Mouse (Mus musculus): ENCODE data around the gene Gsdme. TPM values are rescaled to one million over a fixed set of nuclear protein-coding genes. Genes with fewer than 3 reads are reported as not detected.

Gsdme gene
- polyA plus RNA-seq, 1 experiment = 5.4 TPM

GRCm38 (mm10) chr6:50299071-50299470 lies 35.4 kb upstream of the Gsdme start:
- no peak for DNase-seq
- Histone ChIP-seq H3K27me3 (replicated peaks; ENCODE audit: control insufficient read depth, insufficient read depth, low read length) (no peaks in the 10 kb centered on the region), H3K4me3 (ENCODE audit: insufficient read depth, low read depth, low read length) (no peak overlapping the region), H3K4me1 (ENCODE audit: control insufficient read depth, insufficient read depth, low read length) (no peaks in the 10 kb centered on the region; the same call in 1 of the 2 replicates), H3K27ac (ENCODE audit: insufficient read depth, low read depth, low read length) (no peak overlapping the region), H3K36me3 (ENCODE audit: control insufficient read depth, insufficient read depth, low read length) (peaks cover 11% of the 10 kb centered on the region)
- TF ChIP-seq POLR2A (IDR thresholded peaks at IDR 0.05; ENCODE audit: low read depth, low read length) (no peak), CTCF (conservative IDR thresholded peaks at IDR 0.05; ENCODE audit: insufficient read depth, insufficient read length, low read depth, low read length) (no peak)
- WGBS = 81% methylated on average over 7 of the region's 7 CpGs

DNA sequence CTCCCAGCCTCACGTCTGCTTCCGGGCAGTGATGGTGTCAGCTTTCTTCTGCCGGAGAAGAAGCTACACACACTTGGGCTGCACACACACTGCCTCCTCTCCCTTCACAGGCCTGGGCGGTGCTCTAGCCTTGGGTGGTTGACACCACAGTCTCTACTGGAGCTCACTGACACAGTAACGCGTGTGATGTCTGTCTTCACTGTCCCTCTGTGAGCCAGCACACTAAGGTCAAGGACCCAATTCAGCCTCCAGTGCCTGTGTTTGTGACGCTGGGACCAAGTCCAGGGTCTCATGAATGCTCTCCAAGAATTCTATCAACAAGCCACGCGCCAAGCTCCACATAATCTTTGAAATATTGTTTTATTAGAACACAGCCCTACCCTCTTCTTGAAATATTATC lies 34.0 kb upstream of the Gsdme start:
- TF ChIP-seq CTCF (conservative IDR thresholded peaks at IDR 0.05; ENCODE audit: insufficient read depth, insufficient read length, low read depth, low read length) = no peak
- TF ChIP-seq POLR2A (IDR thresholded peaks at IDR 0.05; ENCODE audit: low read depth, low read length) = no peak
- Histone ChIP-seq H3K4me1 (ENCODE audit: control insufficient read depth, insufficient read depth, low read length) (no peaks in the 10 kb centered on the region; the same call in 1 of the 2 replicates), H3K27me3 (replicated peaks; ENCODE audit: control insufficient read depth, insufficient read depth, low read length) (no peaks in the 10 kb centered on the region), H3K36me3 (ENCODE audit: control insufficient read depth, insufficient read depth, low read length) (peaks cover 7% of the 10 kb centered on the region), H3K27ac (ENCODE audit: insufficient read depth, low read depth, low read length) (no peak overlapping the region), H3K4me3 (ENCODE audit: insufficient read depth, low read depth, low read length) (no peak overlapping the region)
- WGBS = 84% methylated on average over 9 of the region's 9 CpGs
- no peak for DNase-seq

DNA sequence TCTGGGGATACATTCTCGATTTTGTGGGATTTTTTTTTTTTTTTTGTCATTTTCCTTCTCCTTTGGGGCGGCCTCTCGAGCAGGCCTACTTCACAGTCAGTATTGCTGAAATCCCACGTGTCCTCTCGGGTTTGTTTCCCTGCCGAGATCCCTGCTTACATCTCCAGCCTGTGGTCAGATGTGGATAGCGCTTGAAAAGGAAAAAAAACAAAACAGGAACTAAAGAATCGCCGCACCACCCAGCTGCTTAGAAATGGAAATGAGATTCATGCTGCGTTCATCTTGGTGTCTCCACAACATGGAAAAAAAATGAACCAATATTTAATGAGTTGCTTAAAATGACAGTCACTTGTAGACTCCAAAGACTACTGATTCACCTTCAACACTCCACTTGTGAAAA lies 31.5 kb upstream of the Gsdme start:
- no peaks in the 10 kb centered on the region; the same call in 1 of the 2 replicates for H3K4me1 ChIP-seq (ENCODE audit: control insufficient read depth, insufficient read depth, low read length)
- DNase-seq = no peak
- TF ChIP-seq CTCF (conservative IDR thresholded peaks at IDR 0.05; ENCODE audit: insufficient read depth, insufficient read length, low read depth, low read length) = no peak
- TF ChIP-seq POLR2A (IDR thresholded peaks at IDR 0.05; ENCODE audit: low read depth, low read length) = no peak
- H3K4me3 ChIP-seq (ENCODE audit: insufficient read depth, low read depth, low read length) = no peak overlapping the region
- peaks cover 7% of the 10 kb centered on the region for H3K36me3 ChIP-seq (ENCODE audit: control insufficient read depth, insufficient read depth, low read length)
- H3K27ac ChIP-seq (ENCODE audit: insufficient read depth, low read depth, low read length) = no peak overlapping the region
- WGBS = 89% methylated on average over 10 of the region's 10 CpGs
- no peaks in the 10 kb centered on the region for H3K27me3 ChIP-seq (replicated peaks; ENCODE audit: control insufficient read depth, insufficient read depth, low read length)

DNA sequence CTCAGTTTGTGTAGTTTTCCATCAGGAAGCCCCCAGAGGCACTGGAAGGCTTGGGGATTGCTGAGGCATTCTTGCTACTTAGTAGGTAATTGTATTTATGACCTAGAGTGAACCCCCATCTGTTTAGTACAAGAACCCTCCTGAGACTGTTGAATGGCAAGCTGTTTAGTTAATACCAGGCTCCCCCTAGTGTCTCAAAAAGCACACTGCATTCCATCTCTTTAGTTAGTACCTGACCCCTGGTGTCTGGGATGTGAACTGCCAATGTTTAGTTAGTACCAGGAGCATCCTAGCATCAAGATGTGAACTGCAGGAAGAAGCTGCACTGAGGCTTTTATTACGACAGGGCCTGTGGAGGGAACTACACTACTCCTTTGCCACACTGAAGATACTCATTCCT lies 30.5 kb upstream of the Gsdme start:
- no peak for TF ChIP-seq POLR2A (IDR thresholded peaks at IDR 0.05; ENCODE audit: low read depth, low read length)
- TF ChIP-seq CTCF (conservative IDR thresholded peaks at IDR 0.05; ENCODE audit: insufficient read depth, insufficient read length, low read depth, low read length) = peak; percentile 57
- H3K27ac ChIP-seq (ENCODE audit: insufficient read depth, low read depth, low read length) = no peak overlapping the region
- H3K4me1 ChIP-seq (ENCODE audit: control insufficient read depth, insufficient read depth, low read length) = no peaks in the 10 kb centered on the region; the same call in 1 of the 2 replicates
- peaks cover 6% of the 10 kb centered on the region for H3K36me3 ChIP-seq (ENCODE audit: control insufficient read depth, insufficient read depth, low read length)
- H3K4me3 ChIP-seq (ENCODE audit: insufficient read depth, low read depth, low read length) = no peak overlapping the region
- WGBS = 23% methylated on average over 1 of the region's 1 CpGs
- DNase-seq = peak; percentile 91
- H3K27me3 ChIP-seq (replicated peaks; ENCODE audit: control insufficient read depth, insufficient read depth, low read length) = no peaks in the 10 kb centered on the region

DNA sequence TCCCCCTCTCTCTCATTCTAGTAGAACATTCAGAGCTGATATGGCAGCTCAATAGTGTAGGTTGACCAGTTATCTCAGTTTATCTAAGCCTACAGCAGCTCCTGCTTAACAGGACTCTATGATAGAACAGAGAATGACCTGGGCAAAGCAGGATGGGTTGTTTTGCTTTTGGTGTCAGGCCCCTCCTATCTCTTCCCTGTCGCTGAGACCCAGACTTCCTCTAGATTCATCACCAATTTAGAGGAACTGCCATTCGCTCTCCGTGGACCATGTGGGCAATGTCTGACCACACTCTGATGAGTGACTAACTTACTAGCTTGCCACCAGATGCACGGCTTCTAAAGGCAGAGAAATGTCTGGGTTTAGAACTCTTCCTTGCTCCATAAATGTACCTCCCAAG lies 28.0 kb upstream of the Gsdme start:
- 81% methylated on average over 4 of the region's 4 CpGs for WGBS
- no peaks in the 10 kb centered on the region; the same call in 1 of the 2 replicates for H3K4me1 ChIP-seq (ENCODE audit: control insufficient read depth, insufficient read depth, low read length)
- DNase-seq = no peak

DNA sequence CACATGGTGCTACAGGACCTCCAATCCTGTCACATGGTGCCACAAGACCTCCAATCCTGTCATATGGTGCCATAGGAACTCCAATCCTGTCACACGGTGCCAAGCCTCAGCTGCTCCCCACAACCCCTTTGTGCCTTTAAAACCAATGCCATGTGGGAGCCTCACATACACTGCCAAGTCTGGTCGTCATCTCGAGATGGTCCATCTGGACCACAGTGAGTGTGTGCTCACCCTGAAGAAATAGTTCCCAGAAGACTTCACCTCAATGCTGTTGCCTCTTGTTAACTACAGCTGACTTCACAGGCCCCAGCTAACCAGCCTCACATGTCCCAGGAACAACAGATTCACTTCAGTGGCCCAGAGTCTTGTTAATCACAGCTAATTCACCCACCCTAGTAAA lies 23.2 kb upstream of the Gsdme start:
- 91% methylated on average over 3 of the region's 3 CpGs for whole genome bisulfite sequencing
- Histone ChIP-seq H3K27me3 (replicated peaks; ENCODE audit: control insufficient read depth, insufficient read depth, low read length) (no peaks in the 10 kb centered on the region), H3K4me1 (ENCODE audit: control insufficient read depth, insufficient read depth, low read length) (no peaks in the 10 kb centered on the region), H3K27ac (ENCODE audit: insufficient read depth, low read depth, low read length) (no peak overlapping the region), H3K36me3 (ENCODE audit: control insufficient read depth, insufficient read depth, low read length) (no peaks in the 10 kb centered on the region; the same call in 1 of the 2 replicates), H3K4me3 (ENCODE audit: insufficient read depth, low read depth, low read length) (no peak overlapping the region)
- no peak for DNase-seq
- TF ChIP-seq POLR2A (IDR thresholded peaks at IDR 0.05; ENCODE audit: low read depth, low read length) (no peak), CTCF (conservative IDR thresholded peaks at IDR 0.05; ENCODE audit: insufficient read depth, insufficient read length, low read depth, low read length) (no peak)

More for the DNA sequence above, 28.0 kb upstream of the Gsdme start:
- Histone ChIP-seq H3K27me3 (replicated peaks; ENCODE audit: control insufficient read depth, insufficient read depth, low read length) (no peaks in the 10 kb centered on the region), H3K36me3 (ENCODE audit: control insufficient read depth, insufficient read depth, low read length) (peaks cover 4% of the 10 kb centered on the region), H3K27ac (ENCODE audit: insufficient read depth, low read depth, low read length) (no peak overlapping the region), H3K4me3 (ENCODE audit: insufficient read depth, low read depth, low read length) (no peak overlapping the region)
- no peak for TF ChIP-seq CTCF (conservative IDR thresholded peaks at IDR 0.05; ENCODE audit: insufficient read depth, insufficient read length, low read depth, low read length)
- TF ChIP-seq POLR2A (IDR thresholded peaks at IDR 0.05; ENCODE audit: low read depth, low read length) = no peak

- no peaks in the 10 kb centered on the region for H3K36me3 ChIP-seq (ENCODE audit: control insufficient read depth, insufficient read depth, low read length)
- H3K27me3 ChIP-seq (replicated peaks; ENCODE audit: control insufficient read depth, insufficient read depth, low read length) = no peaks in the 10 kb centered on the region
- H3K27ac ChIP-seq (ENCODE audit: insufficient read depth, low read depth, low read length) = no peak overlapping the region
- TF ChIP-seq POLR2A (IDR thresholded peaks at IDR 0.05; ENCODE audit: low read depth, low read length) (no peak), CTCF (conservative IDR thresholded peaks at IDR 0.05; ENCODE audit: insufficient read depth, insufficient read length, low read depth, low read length) (no peak)
- DNase-seq = no peak
- no peak overlapping the region for H3K4me3 ChIP-seq (ENCODE audit: insufficient read depth, low read depth, low read length)
- 91% methylated on average over 7 of the region's 7 CpGs for WGBS
- no peaks in the 10 kb centered on the region for H3K4me1 ChIP-seq (ENCODE audit: control insufficient read depth, insufficient read depth, low read length)
Observed at GRCm38 (mm10) chr6:50279642-50280041, 16.0 kb upstream of the Gsdme start.

Data from kidney, adult 2 months (tissue).